Mouse (Mus musculus) embryonic facial prominence, embryonic 15.5 days (tissue): ENCODE measurements around the gene Rab27a. TPM values are rescaled to one million over a fixed set of nuclear protein-coding genes. Genes with fewer than 3 reads are reported as not detected.

Source experiments
- ATAC-seq: fragments of 200-750 bp; cut with Nextera tagmentation; 2 replicates; pipeline ENCODE4 v1.8.0; 2017; ENCODE audit warnings: low read depth, moderate TSS enrichment; ENCODE audit not compliant: insufficient number of reproducible peaks, low FRiP score, low TSS enrichment
- H3K27ac ChIP-seq: fragments of 300-500 bp; sonication (generic); replicated peaks from 2 replicates; pipeline ENCODE4 v1.5.1; 2015; ENCODE audit warnings: mild to moderate bottlenecking, inconsistent platforms
- H3K27me3 ChIP-seq: fragments of 300-500 bp; sonication (generic); 2 replicates; pipeline ENCODE4 v1.6.1; 2015; ENCODE audit warnings: inconsistent platforms
- H3K36me3 ChIP-seq: fragments of 300-500 bp; sonication (generic); 2 replicates; pipeline ENCODE4 v1.6.1; 2015; ENCODE audit warnings: mild to moderate bottlenecking, inconsistent platforms
- H3K4me1 ChIP-seq: fragments of 300-500 bp; sonication (generic); 2 replicates; pipeline ENCODE4 v1.6.1; 2015; ENCODE audit warnings: inconsistent platforms
- H3K4me2 ChIP-seq: fragments of 300-500 bp; sonication (generic); replicated peaks from 2 replicates; pipeline ENCODE4 v1.6.1; 2015; ENCODE audit warnings: mild to moderate bottlenecking, inconsistent platforms
- H3K4me3 ChIP-seq: fragments of 300-500 bp; sonication (generic); replicated peaks from 2 replicates; pipeline ENCODE4 v1.5.1; 2015; ENCODE audit warnings: mild to moderate bottlenecking, inconsistent platforms
- H3K9ac ChIP-seq: fragments of 300-500 bp; sonication (generic); 2 replicates; pipeline ENCODE4 v1.6.1; 2015; ENCODE audit warnings: inconsistent platforms
- H3K9me3 ChIP-seq: fragments of 300-500 bp; sonication (generic); replicated peaks from 2 replicates; pipeline ENCODE4 v1.6.1; 2016; ENCODE audit warnings: inconsistent platforms
- whole genome bisulfite sequencing: fragments of 180-500 bp; shearing (Covaris S2); methylation state at CpG from one replicate; pipeline ENCODE4 v1.1.7; 2015; 5-methylcytosine and 5-hydroxymethylcytosine counted together
- polyA plus RNA-seq: library from polyadenylated mRNA; unstranded; fragments of >200 nt; fragmentation: Nextera tagmentation; extraction: Ambion mirVana; gene quantifications from 2 replicates; pipeline ENCODE4 v1.2.1, GENCODE M21; 2015

The Rab27a gene
- polyA plus RNA-seq, 1 experiment from 2014 or later = 9.5 TPM

GRCm38 (mm10) chr9:73014724-73015123, 29.9 kb upstream of the Rab27a start:
- peaks cover 76% of the 10 kb centered on the region for H3K36me3 ChIP-seq
- H3K4me3 ChIP-seq = no peak overlapping the region
- no peaks in the 10 kb centered on the region for H3K27me3 ChIP-seq
- ATAC-seq = no peak
- H3K4me1 ChIP-seq = no peaks in the 10 kb centered on the region
- H3K27ac ChIP-seq = no peak overlapping the region
- no peak overlapping the region for H3K9ac ChIP-seq
- H3K4me2 ChIP-seq = no peak overlapping the region
- 86% methylated on average over 13 of the region's 13 CpGs for WGBS
- H3K9me3 ChIP-seq = no peaks in the 10 kb centered on the region

GRCm38 (mm10) chr9:73019841-73020240, 24.8 kb upstream of the Rab27a start:
- Histone ChIP-seq H3K27ac (no peak overlapping the region), H3K36me3 (peaks cover 59% of the 10 kb centered on the region), H3K4me2 (no peak overlapping the region), H3K9ac (no peak overlapping the region), H3K27me3 (no peaks in the 10 kb centered on the region), H3K9me3 (no peaks in the 10 kb centered on the region), H3K4me1 (no peaks in the 10 kb centered on the region), H3K4me3 (no peak overlapping the region)
- 85% methylated on average over 10 of the region's 10 CpGs for WGBS
- ATAC-seq = no peak

- no peak overlapping the region for H3K9ac ChIP-seq
- H3K27me3 ChIP-seq = no peaks in the 10 kb centered on the region
- peaks cover 53% of the 10 kb centered on the region for H3K36me3 ChIP-seq
- H3K4me3 ChIP-seq = no peak overlapping the region
- no peak overlapping the region for H3K27ac ChIP-seq
- no peaks in the 10 kb centered on the region for H3K9me3 ChIP-seq
- no peaks in the 10 kb centered on the region for H3K4me1 ChIP-seq
- no peak overlapping the region for H3K4me2 ChIP-seq
- ATAC-seq = no peak
- WGBS = 89% methylated on average over 5 of the region's 5 CpGs
Observed at GRCm38 (mm10) chr9:73020566-73021097, 24.0 kb upstream of the Rab27a start.

GRCm38 (mm10) chr9:73025818-73026636, 18.6 kb upstream of the Rab27a start:
- ATAC-seq = peak; percentile 43; the same call in 1 of the 2 replicates
- Histone ChIP-seq H3K9ac (no peak overlapping the region), H3K36me3 (peaks cover 22% of the 10 kb centered on the region), H3K4me2 (no peak overlapping the region), H3K4me3 (no peak overlapping the region), H3K27ac (no peak overlapping the region), H3K27me3 (no peaks in the 10 kb centered on the region), H3K9me3 (no peaks in the 10 kb centered on the region), H3K4me1 (no peaks in the 10 kb centered on the region)
- WGBS = 29% methylated on average over 17 of the region's 17 CpGs

- H3K9ac ChIP-seq = no peak overlapping the region
- 88% methylated on average over 1 of the region's 1 CpGs for WGBS
- H3K27me3 ChIP-seq = no peaks in the 10 kb centered on the region
- peaks cover 42% of the 10 kb centered on the region for H3K36me3 ChIP-seq
- H3K4me1 ChIP-seq = no peaks in the 10 kb centered on the region
- no peaks in the 10 kb centered on the region for H3K9me3 ChIP-seq
- H3K4me2 ChIP-seq = no peak overlapping the region
- no peak overlapping the region for H3K27ac ChIP-seq
- no peak for ATAC-seq
- no peak overlapping the region for H3K4me3 ChIP-seq
Observed at GRCm38 (mm10) chr9:73030443-73030842, 14.2 kb upstream of the Rab27a start.

- no peak overlapping the region for H3K4me2 ChIP-seq
- ATAC-seq = no peak
- no peak overlapping the region for H3K9ac ChIP-seq
- no peaks in the 10 kb centered on the region for H3K4me1 ChIP-seq
- WGBS = 71% methylated on average over 4 of the region's 4 CpGs
- H3K4me3 ChIP-seq = no peak overlapping the region
- peaks cover 42% of the 10 kb centered on the region for H3K36me3 ChIP-seq
- H3K27ac ChIP-seq = no peak overlapping the region
- H3K9me3 ChIP-seq = no peaks in the 10 kb centered on the region
- no peaks in the 10 kb centered on the region for H3K27me3 ChIP-seq
Observed at GRCm38 (mm10) chr9:73031421-73031820, 13.2 kb upstream of the Rab27a start.

GRCm38 (mm10) chr9:73033406-73033805, 11.2 kb upstream of the Rab27a start:
- no peak overlapping the region for H3K4me3 ChIP-seq
- no peaks in the 10 kb centered on the region for H3K9me3 ChIP-seq
- ATAC-seq = no peak
- no peak overlapping the region for H3K9ac ChIP-seq
- H3K36me3 ChIP-seq = peaks cover 42% of the 10 kb centered on the region
- no peaks in the 10 kb centered on the region for H3K27me3 ChIP-seq
- H3K27ac ChIP-seq = no peak overlapping the region
- no peaks in the 10 kb centered on the region for H3K4me1 ChIP-seq
- H3K4me2 ChIP-seq = no peak overlapping the region
- WGBS = 93% methylated on average over 1 of the region's 1 CpGs

- peak overlapping the region; percentile 80 for H3K9ac ChIP-seq
- H3K4me1 ChIP-seq = peaks cover 23% of the 10 kb centered on the region
- under 1% methylated on average over 49 of the region's 49 CpGs for WGBS
- ATAC-seq = peak; percentile 88
- peak overlapping the region; percentile 67 for H3K4me2 ChIP-seq
- peak overlapping the region; percentile 75 for H3K4me3 ChIP-seq
- H3K36me3 ChIP-seq = no peaks in the 10 kb centered on the region
- H3K27me3 ChIP-seq = no peaks in the 10 kb centered on the region
- no peaks in the 10 kb centered on the region for H3K9me3 ChIP-seq
- H3K27ac ChIP-seq = peak overlapping the region; percentile 85
Observed at GRCm38 (mm10) chr9:73039222-73039945, 5.3 kb upstream of the Rab27a start.

- H3K27ac ChIP-seq = peak within 1 kb of the TSS; percentile 85
- peak within 1 kb of the TSS; percentile 75 for H3K4me3 ChIP-seq
- no peak for ATAC-seq
- WGBS = 32% methylated on average over 6 of the region's 6 CpGs
- peaks cover 30% of the 10 kb centered on the region for H3K4me1 ChIP-seq
- H3K36me3 ChIP-seq = no peaks in the 10 kb centered on the region
- H3K27me3 ChIP-seq = no peaks in the 10 kb centered on the region
- peak within 1 kb of the TSS; percentile 67 for H3K4me2 ChIP-seq
- peak within 1 kb of the TSS; percentile 80 for H3K9ac ChIP-seq
- H3K9me3 ChIP-seq = no peaks in the 10 kb centered on the region
Observed at GRCm38 (mm10) chr9:73040080-73040479, 4.6 kb upstream of the Rab27a start, which contains the start of gene Pigb. Gene Pigb, minus strand, starts transcription at chr9:73040378.

- H3K36me3 ChIP-seq = no peaks in the 10 kb centered on the region
- ATAC-seq = no peak
- H3K9me3 ChIP-seq = no peaks in the 10 kb centered on the region
- peaks cover 30% of the 10 kb centered on the region for H3K4me1 ChIP-seq
- H3K4me3 ChIP-seq = peak overlapping the region; percentile 52
- no peaks in the 10 kb centered on the region for H3K27me3 ChIP-seq
- no peak overlapping the region for H3K27ac ChIP-seq
- peak overlapping the region; percentile 47 for H3K9ac ChIP-seq
- WGBS = 5% methylated on average over 7 of the region's 7 CpGs
- H3K4me2 ChIP-seq = peak overlapping the region; percentile 95
Observed at GRCm38 (mm10) chr9:73045204-73045603, 550 bp downstream of the Rab27a start.

GRCm38 (mm10) chr9:73045711-73046110, 1.1 kb downstream of the Rab27a start:
- Histone ChIP-seq H3K27ac (no peak overlapping the region), H3K4me2 (peak overlapping the region; percentile 95), H3K4me1 (peaks cover 27% of the 10 kb centered on the region), H3K9ac (0 out of 2 replicates have a peak overlapping the region, but pooled peaks have one; percentile 12), H3K27me3 (no peaks in the 10 kb centered on the region), H3K36me3 (no peaks in the 10 kb centered on the region), H3K9me3 (no peaks in the 10 kb centered on the region), H3K4me3 (peak overlapping the region; percentile 52; the same call in 1 of the 2 replicates)
- no peak for ATAC-seq
- 69% methylated on average over 10 of the region's 10 CpGs for whole genome bisulfite sequencing
